Mouse (Mus musculus) heart, postnatal 10 days (tissue): ENCODE measurements at regions not wholly inside any gene's neighbourhood (a gene's known extent, or its start where the extent isn't known, plus 50 kb on each side); places are given as distances from the start of the nearest gene placed in this dataset.

Experiments
- DNase-seq, 2 experiments: peaks; one replicate each; pipeline ENCODE4 v3.0.0; 2021
- intact Hi-C: fragments of 180-260 bp; cut with DNase I; formaldehyde crosslinking; loops from one replicate; pipeline ENCODE4 v1.15.1; 2025

- intact Hi-C loops = no loop called here
- no peak for DNase-seq
These were observed 300.9 kb upstream of the Camk1g start for GRCm38 (mm10) chr1:193671046-193671445.

- intact Hi-C loops = no loop called here
- no peak for DNase-seq
These were observed 299.9 kb upstream of the Camk1g start for GRCm38 (mm10) chr1:193670008-193670407.

- DNase-seq = peak; percentile 61 to 69
- intact Hi-C loops = loop anchor here (5.0 kb wide), 2 partner anchors 37 to 92 kb away; no protein-coding TSS in a partner anchor
These were observed 298.7 kb upstream of the Camk1g start for GRCm38 (mm10) chr1:193668841-193669240.

- intact Hi-C loops = loop anchor here (5.0 kb wide), 2 partner anchors 34 to 89 kb away; no protein-coding TSS in a partner anchor
- peak; percentile 40 to 41 for DNase-seq
These were observed 295.8 kb upstream of the Camk1g start for GRCm38 (mm10) chr1:193665854-193666253.

GRCm38 (mm10) chr1:193664569-193664968, 294.5 kb upstream of the Camk1g start:
- intact Hi-C loops = no loop called here
- no peak for DNase-seq

GRCm38 (mm10) chr1:193663587-193663986, 293.5 kb upstream of the Camk1g start:
- DNase-seq = no peak
- intact Hi-C loops = no loop called here

GRCm38 (mm10) chr1:193662166-193662890, 292.2 kb upstream of the Camk1g start:
- no peak for DNase-seq
- intact Hi-C loops = no loop called here

- DNase-seq = peak in 1 of 2 experiments; percentile 13
- intact Hi-C loops = no loop called here
These were observed 291.3 kb upstream of the Camk1g start for GRCm38 (mm10) chr1:193661377-193661776.

- intact Hi-C loops = no loop called here
- DNase-seq = peak; percentile 19 to 23
These were observed 285.1 kb upstream of the Camk1g start for GRCm38 (mm10) chr1:193655076-193655677.

GRCm38 (mm10) chr1:193650275-193650674, 280.2 kb upstream of the Camk1g start:
- DNase-seq = no peak
- intact Hi-C loops = no loop called here

- intact Hi-C loops = no loop called here
- DNase-seq = no peak
These were observed 279.3 kb upstream of the Camk1g start for GRCm38 (mm10) chr1:193649400-193649799.

GRCm38 (mm10) chr1:193647371-193648270, 277.5 kb upstream of the Camk1g start:
- intact Hi-C loops = no loop called here

GRCm38 (mm10) chr1:193644506-193644905, 274.4 kb upstream of the Camk1g start:
- intact Hi-C loops = no loop called here

More at GRCm38 (mm10) chr1:193647371-193648270, 277.5 kb upstream of the Camk1g start:
- no peak for DNase-seq

GRCm38 (mm10) chr1:193636451-193636850, 266.4 kb upstream of the Camk1g start:
- DNase-seq = no peak
- intact Hi-C loops = no loop called here

More at GRCm38 (mm10) chr1:193644506-193644905, 274.4 kb upstream of the Camk1g start:
- no peak for DNase-seq

GRCm38 (mm10) chr1:193632115-193632514, 262.0 kb upstream of the Camk1g start:
- intact Hi-C loops = loop anchor here (5.0 kb wide), 1 partner anchor 35 kb away; no protein-coding TSS in a partner anchor
- DNase-seq = no peak

- intact Hi-C loops = loop anchor here (5.0 kb wide), 1 partner anchor 37 kb away; no protein-coding TSS in a partner anchor
- DNase-seq = peak; percentile 61 to 71
These were observed 259.8 kb upstream of the Camk1g start for GRCm38 (mm10) chr1:193629887-193630286.

- DNase-seq = peak in 1 of 2 experiments; percentile 12
- intact Hi-C loops = no loop called here
These were observed 257.1 kb upstream of the Camk1g start for GRCm38 (mm10) chr1:193626924-193627849.

GRCm38 (mm10) chr1:193625101-193625956, 255.2 kb upstream of the Camk1g start:
- intact Hi-C loops = no loop called here
- DNase-seq = peak; percentile 22 to 30

GRCm38 (mm10) chr1:193623571-193623970, 253.5 kb upstream of the Camk1g start:
- intact Hi-C loops = no loop called here
- DNase-seq = no peak
